ENCODE assay signal across 17 mouse cellular contexts in genomic region chr4:93451357-93451756, GRCm38 (mm10).
"Had no signal": no experiment of that assay in that cellular context is flagged by ENCODE, and none has a peak within 500 bp of the region (broad histone marks: within the 10 kb centered on the region; RNA-seq: fewer than 3 reads in every experiment).

No protein-coding gene starts in this region.

- H3K4me3 ChIP-seq: layer of hippocampus, adult 2 months; left cerebral cortex, adult 2 months; liver, embryonic 13.5 days; midbrain, embryonic 13.5 days; stomach, embryonic 15.5 days had no signal

- H3K4me1 ChIP-seq: liver, embryonic 13.5 days; midbrain, embryonic 13.5 days; stomach, embryonic 15.5 days had no signal

- H3K9me3 ChIP-seq: liver, embryonic 13.5 days; midbrain, embryonic 13.5 days; stomach, embryonic 15.5 days had no signal

- H3K36me3 ChIP-seq: liver, embryonic 13.5 days; midbrain, embryonic 13.5 days; stomach, embryonic 15.5 days had no signal

- ATAC-seq: intestine, postnatal 0 days had no signal

- H3K9ac ChIP-seq: liver, embryonic 13.5 days; midbrain, embryonic 13.5 days; stomach, embryonic 15.5 days had no signal

- H3K27me3 ChIP-seq: liver, embryonic 13.5 days; midbrain, embryonic 13.5 days; stomach, embryonic 15.5 days had no signal

- DNase-seq: kidney, adult 2 months; kidney, postnatal 25 days; layer of hippocampus, postnatal 36 days; liver, embryonic 13.5 days; lung, adult 2 months; lung, postnatal 14 days; lung, postnatal 4 days; right cerebral cortex, adult 18-20 months; right cerebral cortex, postnatal 14 days; spleen, adult 18-20 months; thymus, postnatal 25 days had no signal

- H3K27ac ChIP-seq: kidney, postnatal 0 days; layer of hippocampus, adult 2 months; left cerebral cortex, adult 2 months; liver, embryonic 13.5 days; midbrain, embryonic 13.5 days; stomach, embryonic 15.5 days had no signal

- H3K4me2 ChIP-seq: liver, embryonic 13.5 days; midbrain, embryonic 13.5 days; stomach, embryonic 15.5 days had no signal
